Mouse (Mus musculus) E14TG2a.4 (cell line): Measurements from ENCODE around the gene Gm26992.

ENCODE experiments used
- CTCF ChIP-seq: conservative IDR thresholded peaks from 2 replicates; pipeline ENCODE4 v1.5.1; 2014; ENCODE audit warnings: low read length
- NANOG ChIP-seq: IDR thresholded peaks from 2 replicates; pipeline ENCODE4 v1.6.1; 2014; ENCODE audit warnings: borderline replicate concordance, low read length, mixed read lengths
- POU5F1 ChIP-seq: IDR thresholded peaks from 2 replicates; pipeline ENCODE4 v1.6.1; 2014; ENCODE audit warnings: low read length, borderline replicate concordance

DNA sequence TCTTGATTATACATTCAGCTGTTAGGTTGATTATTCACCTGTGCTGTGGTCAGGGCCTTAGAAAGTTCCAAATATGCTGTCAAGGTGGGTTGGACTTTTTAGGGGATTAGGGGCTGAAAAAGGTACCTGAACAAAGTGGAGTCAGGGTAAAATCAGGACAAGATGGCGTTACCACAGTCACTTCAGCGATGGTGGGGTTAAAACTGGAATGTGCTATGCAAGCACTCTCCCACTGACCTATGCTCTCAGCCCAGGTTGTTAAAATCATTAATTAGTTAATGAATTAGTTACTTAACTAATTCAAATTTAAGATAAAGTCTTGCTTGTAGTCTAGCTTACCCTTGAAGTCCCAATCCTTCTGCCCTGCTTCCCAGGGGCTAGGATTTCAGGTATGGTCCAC lies 78.3 kb downstream of the Gm26992 start:
- TF ChIP-seq CTCF, result no peak
- no peak for TF ChIP-seq POU5F1
- TF ChIP-seq NANOG, result no peak
